Mouse (Mus musculus) heart, adult 2 months (tissue): ENCODE data around the gene C6. TPM values are rescaled to one million over a fixed set of nuclear protein-coding genes. Genes with fewer than 3 reads are reported as not detected.

Experiments
- DNase-seq, 2 experiments: peaks; one replicate each; pipeline ENCODE4 v3.0.0; 2021
- H3K27ac ChIP-seq: fragments of 200-600 bp; 2 replicates; pipeline ENCODE4 v1.8.1; 2022
- H3K27me3 ChIP-seq: fragments of 200-500 bp; 2 replicates; pipeline ENCODE4 v1.6.1; 2012; ENCODE audit warnings: mild to moderate bottlenecking, low read length, inconsistent platforms, mixed read lengths; ENCODE audit not compliant: control insufficient read depth, insufficient read depth
- H3K36me3 ChIP-seq: fragments of 200-500 bp; 2 replicates; pipeline ENCODE4 v1.6.1; 2012; ENCODE audit warnings: low read length, inconsistent platforms; ENCODE audit not compliant: control insufficient read depth, insufficient read depth
- H3K4me1 ChIP-seq: fragments of 200-500 bp; 2 replicates; pipeline ENCODE4 v1.6.1; 2011; ENCODE audit warnings: low read length; ENCODE audit not compliant: control insufficient read depth, insufficient read depth
- H3K4me3 ChIP-seq: fragments of 200-600 bp; 2 replicates; pipeline ENCODE4 v1.8.1; 2022
- H3K79me2 ChIP-seq: fragments of 200-500 bp; replicated peaks from 2 replicates; pipeline ENCODE4 v1.6.1; 2012; ENCODE audit warnings: mild to moderate bottlenecking, inconsistent platforms, low read length, moderate library complexity, mixed read lengths; ENCODE audit not compliant: control insufficient read depth, insufficient read depth
- H3K9ac ChIP-seq: fragments of 200-500 bp; 2 replicates; pipeline ENCODE4 v1.6.1; 2012; ENCODE audit warnings: low read depth, mild to moderate bottlenecking, control low read depth, inconsistent platforms, low read length, mixed read lengths
- CTCF ChIP-seq: fragments of 200-600 bp; IDR thresholded peaks from 2 replicates; pipeline ENCODE4 v1.8.1; 2022; ENCODE audit warnings: antibody characterized with exemption, mild to moderate bottlenecking, moderate library complexity
- EP300 ChIP-seq: fragments of 200-500 bp; IDR thresholded peaks from 2 replicates; pipeline ENCODE4 v1.6.1; 2011; ENCODE audit warnings: low read depth, low read length, control low read depth; ENCODE audit not compliant: insufficient read depth
- POLR2A ChIP-seq: fragments of 200-500 bp; IDR thresholded peaks from 2 replicates; pipeline ENCODE4 v1.6.1; 2011; ENCODE audit warnings: mild to moderate bottlenecking, low read depth, low read length, control low read depth; ENCODE audit not compliant: insufficient read depth
- WGBS: fragments of 180-500 bp; shearing (Covaris S2); methylation state at CpG from one replicate; pipeline ENCODE4 v1.1.7; 2018; 5-methylcytosine and 5-hydroxymethylcytosine counted together
- intact Hi-C: fragments of 180-260 bp; cut with DNase I; formaldehyde crosslinking; loops from one replicate; pipeline ENCODE4 v1.15.1; 2025
- polyA plus RNA-seq: library from polyadenylated mRNA; depleted of rRNA; stranded (reverse); fragments of >200 nt; gene quantifications from 2 replicates; pipeline ENCODE4 v1.2.3, GENCODE M21; 2012; rRNA removed
- total RNA-seq, 2 experiments: library from RNA; stranded (reverse); gene quantifications; 2 replicates each; pipeline ENCODE4 v1.2.3; 2021

C6 gene
- total and polyA plus RNA-seq, 3 experiments, result 0.06 to 0.27 (median 0.08) TPM

DNA sequence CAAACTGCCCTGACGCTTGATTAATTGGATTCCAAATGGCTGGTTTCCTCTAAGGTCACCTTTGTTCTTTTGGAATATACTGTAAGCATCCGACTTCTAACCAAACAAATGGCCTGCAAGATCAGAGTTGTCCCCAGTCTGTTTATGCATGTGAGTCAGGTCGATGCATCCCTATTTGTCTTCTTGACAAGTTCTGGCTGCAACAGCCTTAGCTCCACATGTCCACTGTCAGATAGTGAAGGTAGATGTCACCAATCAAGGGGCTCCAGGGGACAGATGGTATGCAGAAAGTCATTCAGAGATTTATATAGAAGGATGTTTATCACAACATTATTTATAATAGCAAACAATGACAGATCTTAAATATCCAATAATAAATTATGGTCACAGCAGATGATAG lies 91.5 kb downstream of the C6 start:
- Histone ChIP-seq H3K4me1 (no peaks in the 10 kb centered on the region; the same call in 1 of the 2 replicates), H3K36me3 (no peaks in the 10 kb centered on the region), H3K27me3 (no peaks in the 10 kb centered on the region), H3K79me2 (no peaks in the 10 kb centered on the region), H3K4me3 (no peak overlapping the region), H3K9ac (no peak overlapping the region), H3K27ac (no peak overlapping the region)
- 53% methylated on average over 3 of the region's 3 CpGs for WGBS
- intact Hi-C loops, result no loop called here
- no peak for TF ChIP-seq EP300
- TF ChIP-seq CTCF, result no peak
- no peak for TF ChIP-seq POLR2A
- DNase-seq, result no peak

GRCm38 (mm10) chr15:4821161-4821560 lies 94.2 kb downstream of the C6 start:
- Histone ChIP-seq H3K36me3 (no peaks in the 10 kb centered on the region), H3K4me3 (no peak overlapping the region), H3K27me3 (no peaks in the 10 kb centered on the region), H3K27ac (no peak overlapping the region), H3K4me1 (no peaks in the 10 kb centered on the region; the same call in 1 of the 2 replicates), H3K79me2 (no peaks in the 10 kb centered on the region), H3K9ac (no peak overlapping the region)
- intact Hi-C loops, result no loop called here
- no peak for DNase-seq
- TF ChIP-seq POLR2A, result no peak
- 39% methylated on average over 1 of the region's 1 CpGs for WGBS

- 80% methylated on average over 8 of the region's 8 CpGs for WGBS
- intact Hi-C loops, result no loop called here
Measured at GRCm38 (mm10) chr15:4821824-4822223, 94.8 kb downstream of the C6 start.

GRCm38 (mm10) chr15:4827736-4828135 lies 100.8 kb downstream of the C6 start:
- TF ChIP-seq EP300 (no peak), POLR2A (no peak), CTCF (no peak)
- Histone ChIP-seq H3K27ac (no peak overlapping the region), H3K9ac (no peak overlapping the region), H3K4me3 (no peak overlapping the region), H3K79me2 (no peaks in the 10 kb centered on the region), H3K27me3 (no peaks in the 10 kb centered on the region), H3K36me3 (no peaks in the 10 kb centered on the region), H3K4me1 (no peaks in the 10 kb centered on the region)
- no peak for DNase-seq
- intact Hi-C loops, result no loop called here

More at GRCm38 (mm10) chr15:4821824-4822223, 94.8 kb downstream of the C6 start:
- TF ChIP-seq POLR2A (no peak), CTCF (no peak), EP300 (no peak)
- DNase-seq, result no peak
- H3K9ac ChIP-seq, result no peak overlapping the region
- no peaks in the 10 kb centered on the region for H3K27me3 ChIP-seq
- no peak overlapping the region for H3K27ac ChIP-seq
- no peaks in the 10 kb centered on the region; the same call in 1 of the 2 replicates for H3K4me1 ChIP-seq
- H3K79me2 ChIP-seq, result no peaks in the 10 kb centered on the region
- no peak overlapping the region for H3K4me3 ChIP-seq
- H3K36me3 ChIP-seq, result no peaks in the 10 kb centered on the region

DNA sequence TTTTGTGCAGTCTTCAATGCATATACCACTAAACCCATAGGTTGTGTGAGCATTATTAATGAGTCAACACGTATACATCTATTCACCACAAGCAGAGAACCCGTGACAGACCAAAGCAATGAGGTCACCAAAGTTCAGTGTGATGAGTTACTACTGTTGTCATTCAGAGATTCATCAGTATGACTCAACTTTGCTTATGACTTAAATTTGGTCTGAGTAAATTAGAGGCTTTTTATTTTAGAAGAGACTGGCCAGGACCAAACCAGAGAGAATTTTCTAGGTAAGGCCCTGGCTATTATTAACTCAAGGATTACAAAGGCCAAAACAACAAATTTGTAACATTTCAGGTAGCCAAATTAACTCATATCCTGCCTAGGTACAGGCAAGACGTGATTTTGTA lies 109.4 kb downstream of the C6 start:
- Histone ChIP-seq H3K27me3 (no peaks in the 10 kb centered on the region), H3K9ac (no peak overlapping the region), H3K79me2 (no peaks in the 10 kb centered on the region), H3K36me3 (no peaks in the 10 kb centered on the region), H3K4me1 (no peaks in the 10 kb centered on the region), H3K4me3 (no peak overlapping the region), H3K27ac (no peak overlapping the region)
- intact Hi-C loops, result no loop called here
- no peak for DNase-seq
- TF ChIP-seq EP300, result no peak
- no peak for TF ChIP-seq POLR2A
- TF ChIP-seq CTCF, result no peak
- 77% methylated on average over 3 of the region's 3 CpGs for WGBS

GRCm38 (mm10) chr15:4850015-4850414 lies 123.0 kb downstream of the C6 start:
- Histone ChIP-seq H3K27me3 (no peaks in the 10 kb centered on the region), H3K79me2 (no peaks in the 10 kb centered on the region), H3K4me3 (no peak overlapping the region), H3K36me3 (no peaks in the 10 kb centered on the region), H3K9ac (no peak overlapping the region), H3K27ac (no peak overlapping the region), H3K4me1 (no peaks in the 10 kb centered on the region)
- no peak for TF ChIP-seq CTCF
- 84% methylated on average over 1 of the region's 1 CpGs for WGBS
- DNase-seq, result no peak
- intact Hi-C loops, result no loop called here

Other genes with a start within 250 kb of the C6 start
- not detected for gene Mroh2b, start 171.6 kb downstream of the C6 start, total RNA-seq
- gene Mroh2b, start 171.6 kb downstream of the C6 start, polyA plus RNA-seq, result 0.14 and 0.26 TPM in 2 replicates